8 mouse cellular contexts compared by ENCODE assay signal in genomic region chr2:165275824-165276223, GRCm38 (mm10). TPM values are rescaled to one million over a fixed set of nuclear protein-coding genes. Genes with fewer than 3 reads are reported as not detected.
DNase-seq lines count a peak whose midpoint lies in the region.

No protein-coding gene starts in this region.

- H3K27me3 ChIP-seq in forebrain, embryonic 10.5 days (ENCODE audit: poor library complexity, severe bottlenecking): peaks cover 67% of the 10 kb centered on the region
- 0 out of 2 replicates have a peak, but pooled peaks cover 18% of the 10 kb centered on the region for H3K27me3 ChIP-seq in hindbrain, embryonic 10.5 days (ENCODE audit: insufficient read depth, poor library complexity, severe bottlenecking)

- peak overlapping the region; percentile 52 for H3K27ac ChIP-seq in forebrain, embryonic 10.5 days
- H3K27ac ChIP-seq in hindbrain, embryonic 10.5 days: 0 out of 2 replicates have a peak overlapping the region, but pooled peaks have one; percentile 23

- H3K36me3 ChIP-seq in forebrain, embryonic 10.5 days (replicated peaks): peaks cover 33% of the 10 kb centered on the region
- peaks cover 41% of the 10 kb centered on the region for H3K36me3 ChIP-seq in hindbrain, embryonic 10.5 days

- peak; percentile 41 for DNase-seq in ES-CJ7 (ENCODE audit: low read depth, low spot score)
- DNase-seq in brain, adult 2 months (ENCODE audit: low read depth, low spot score): peak; percentile 94
- peak; percentile 61 for DNase-seq in forebrain, embryonic 10.5 days (ENCODE audit: extremely low spot score, low spot score)
- DNase-seq in hindbrain, embryonic 10.5 days (ENCODE audit: low spot score): peak; percentile 73
- peak; percentile 84 for DNase-seq in layer of hippocampus, postnatal 14 days (ENCODE audit: low spot score in 2 of 2)
- DNase-seq in lung, postnatal 14 days: peak; percentile 74
- DNase-seq in retina, embryonic 14.5 days (ENCODE audit: low spot score): peak; percentile 85
- DNase-seq in urinary bladder, postnatal 14 days (ENCODE audit: low spot score): peak; percentile 66

- no peaks in the 10 kb centered on the region for H3K9me3 ChIP-seq in forebrain, embryonic 10.5 days
- H3K9me3 ChIP-seq in hindbrain, embryonic 10.5 days: no peaks in the 10 kb centered on the region

- WGBS in forebrain, embryonic 10.5 days: 28% methylated on average over 8 of the region's 8 CpGs
- 34% methylated on average over 8 of the region's 8 CpGs for WGBS in hindbrain, embryonic 10.5 days

- H3K4me1 ChIP-seq in forebrain, embryonic 10.5 days: peaks cover 72% of the 10 kb centered on the region
- peaks cover 67% of the 10 kb centered on the region for H3K4me1 ChIP-seq in hindbrain, embryonic 10.5 days (replicated peaks)

- no peak overlapping the region for H3K4me3 ChIP-seq in forebrain, embryonic 10.5 days
- H3K4me3 ChIP-seq in hindbrain, embryonic 10.5 days: no peak overlapping the region

RNA-seq across cellular contexts. Expression of gene Slc35c2, which starts 11.8 kb away (rescaled TPM):
- polyA plus RNA-seq in forebrain, embryonic 10.5 days (2016; fragmentation: Nextera tagmentation; extraction: Ambion mirVana): 74.9 and 75.4 TPM in 2 replicates
- polyA plus RNA-seq in hindbrain, embryonic 10.5 days (2016; fragmentation: Nextera tagmentation; extraction: Ambion mirVana): 68.3 and 73.0 TPM in 2 replicates
- 10 to 100 TPM; 76.0 to 81.1 TPM for total RNA-seq in layer of hippocampus, postnatal 14 days (2021)

RNA-seq across cellular contexts. Expression of gene Cdh22, which starts 41.2 kb away (rescaled TPM):
- polyA plus RNA-seq in forebrain, embryonic 10.5 days (2016; fragmentation: Nextera tagmentation; extraction: Ambion mirVana): 2.8 and 3.1 TPM in 2 replicates
- 4.4 and 8.7 TPM in 2 replicates for polyA plus RNA-seq in hindbrain, embryonic 10.5 days (2016; fragmentation: Nextera tagmentation; extraction: Ambion mirVana)
- 10 to 100 TPM in 1 of 2 experiments, 1 to 10 TPM in 1; 9.5 to 12.7 TPM for total RNA-seq in layer of hippocampus, postnatal 14 days (2021)

RNA-seq across cellular contexts. Expression of gene Elmo2, which starts 50.5 kb away (rescaled TPM):
- 83.7 and 86.4 TPM in 2 replicates for polyA plus RNA-seq in forebrain, embryonic 10.5 days (2016; fragmentation: Nextera tagmentation; extraction: Ambion mirVana)
- polyA plus RNA-seq in hindbrain, embryonic 10.5 days (2016; fragmentation: Nextera tagmentation; extraction: Ambion mirVana): 90.0 and 94.6 TPM in 2 replicates
- total RNA-seq in layer of hippocampus, postnatal 14 days (2021): 100 to 1,000 TPM; 158 to 172 TPM

Comparison
In these comparisons a context has a peak if more than half of its experiments do, and no peak if none do; other contexts are left out.
1. DNase-seq: peak in every context shown above with its lines; median percentile 94 in brain, adult 2 months; 85 in retina, embryonic 14.5 days; 84 in layer of hippocampus, postnatal 14 days; 74 in lung, postnatal 14 days; 73 in hindbrain, embryonic 10.5 days; 66 in urinary bladder, postnatal 14 days; 61 in forebrain, embryonic 10.5 days; 41 in ES-CJ7.